29 mouse cellular contexts compared by ENCODE assay signal in genomic region chr1:38516225-38516624, GRCm38 (mm10).
A peak's percentile ranks its signal among the peaks of the same experiment; 100 is the strongest.
DNase-seq lines count a peak whose midpoint lies in the region; ATAC-seq and TF ChIP-seq lines count a peak whose summit lies in the region.
"Had no signal": no experiment of that assay in that cellular context is flagged by ENCODE, and none has a peak within 500 bp of the region (broad histone marks: within the 10 kb centered on the region; RNA-seq: fewer than 3 reads in every experiment).

No protein-coding gene starts in this region.

- H3K27me3 ChIP-seq in kidney, adult 2 months (replicated peaks; ENCODE audit: control insufficient read depth, insufficient read depth, low read length): no peaks in the 10 kb centered on the region
- H3K27me3 ChIP-seq in kidney, postnatal 0 days (ENCODE audit: insufficient read depth, low read length): no peaks in the 10 kb centered on the region
- H3K27me3 ChIP-seq: CH12.LX; embryonic facial prominence, embryonic 13.5 days; embryonic facial prominence, embryonic 15.5 days; forebrain, embryonic 12.5 days had no signal

- TF ChIP-seq POLR2A in kidney, adult 2 months (IDR thresholded peaks at IDR 0.05; ENCODE audit: low read depth, low read length): no peak

- no peak for TF ChIP-seq CTCF in kidney, adult 2 months (conservative IDR thresholded peaks at IDR 0.05; ENCODE audit: insufficient read depth, insufficient read length, low read depth, low read length)
- no peak for TF ChIP-seq CTCF in kidney, postnatal 0 days (IDR thresholded peaks at IDR 0.05; ENCODE audit: low read depth)

- H3K9ac ChIP-seq in kidney, postnatal 0 days (ENCODE audit: low read depth, low read length): no peak overlapping the region
- H3K9ac ChIP-seq: embryonic facial prominence, embryonic 13.5 days; embryonic facial prominence, embryonic 15.5 days; forebrain, embryonic 12.5 days had no signal

- 26% methylated on average over 1 of the region's 1 CpGs for WGBS in kidney, adult 2 months
- WGBS in kidney, postnatal 0 days: 17% methylated on average over 1 of the region's 1 CpGs

- H3K36me3 ChIP-seq in kidney, adult 2 months (ENCODE audit: control insufficient read depth, insufficient read depth, low read length): no peaks in the 10 kb centered on the region
- no peaks in the 10 kb centered on the region for H3K36me3 ChIP-seq in kidney, postnatal 0 days (ENCODE audit: insufficient read depth, low read length)
- H3K36me3 ChIP-seq: G1E had no signal

- no peak for ATAC-seq in kidney, postnatal 0 days (replicated peaks; ENCODE audit: low FRiP score, low read depth)
- ATAC-seq: activated CD4-positive, CD25-positive, alpha-beta regulatory T cell, adult 4 months; CD4-positive, CD25-positive, alpha-beta regulatory T cell, adult 4 months; forebrain, embryonic 14.5 days; forebrain, embryonic 16.5 days; Patski had no signal

- H3K27ac ChIP-seq in kidney, adult 2 months (ENCODE audit: insufficient read depth, low read depth, low read length): no peak overlapping the region
- no peak overlapping the region for H3K27ac ChIP-seq in kidney, postnatal 0 days
- H3K27ac ChIP-seq: embryonic facial prominence, embryonic 13.5 days; embryonic facial prominence, embryonic 15.5 days; forebrain, embryonic 10.5 days; forebrain, embryonic 12.5 days had no signal

- H3K4me1 ChIP-seq in kidney, adult 2 months (ENCODE audit: control insufficient read depth, insufficient read depth, low read length): no peaks in the 10 kb centered on the region
- H3K4me1 ChIP-seq in kidney, postnatal 0 days (replicated peaks; ENCODE audit: insufficient read depth, low read length): peaks cover 6% of the 10 kb centered on the region; the same call in 1 of the 2 replicates

- H3K9me3 ChIP-seq in kidney, postnatal 0 days (replicated peaks; ENCODE audit: low read length): no peaks in the 10 kb centered on the region
- H3K9me3 ChIP-seq: embryonic facial prominence, embryonic 13.5 days; embryonic facial prominence, embryonic 15.5 days; forebrain, embryonic 10.5 days; forebrain, embryonic 12.5 days; G1E had no signal

- peak; percentile 4 for DNase-seq in kidney, adult 2 months
- DNase-seq in kidney, adult 11 months: no peak
- peak; percentile 84 for DNase-seq in kidney, postnatal 0 days (ENCODE audit: low spot score)
- no peak for DNase-seq in kidney, postnatal 25 days
- DNase-seq in 3T3-L1 (ENCODE audit: low read depth, low spot score) (peak; percentile 19), adipocyte (ENCODE audit: low spot score) (peak; percentile 13)
- no peak for DNase-seq in adrenal gland, postnatal 14 days
- DNase-seq in embryo, embryonic 9.5 days (ENCODE audit: extremely low spot score): no peak
- DNase-seq: adrenal gland, adult 2 months; adrenal gland, postnatal 10 days; adrenal gland, postnatal 36 days; B cell, adult 2 months; cerebellum, adult 11-12 months; cerebellum, adult 2 months; cerebellum, adult 9-10 months; cerebellum, postnatal 10 days; cerebellum, postnatal 25 days had no signal

- H3K4me2 ChIP-seq in kidney, postnatal 0 days (ENCODE audit: low read length): no peak overlapping the region
- H3K4me2 ChIP-seq: embryonic facial prominence, embryonic 13.5 days; embryonic facial prominence, embryonic 15.5 days; forebrain, embryonic 12.5 days had no signal

- no peak overlapping the region for H3K4me3 ChIP-seq in kidney, adult 2 months (ENCODE audit: insufficient read depth, low read depth, low read length)
- H3K4me3 ChIP-seq in kidney, postnatal 0 days (replicated peaks; ENCODE audit: low read depth, low read length): no peak overlapping the region
- H3K4me3 ChIP-seq: embryonic facial prominence, embryonic 13.5 days; embryonic facial prominence, embryonic 15.5 days; erythroblast, embryonic 14.5 days; forebrain, embryonic 10.5 days; forebrain, embryonic 12.5 days had no signal

Comparison
In these comparisons a context has a peak if more than half of its experiments do, and no peak if none do; other contexts are left out.
1. DNase-seq: peak in kidney, adult 2 months (single experiment), kidney, postnatal 0 days (single experiment), 3T3-L1 (single experiment) and adipocyte (single experiment); none in kidney, adult 11 months (single experiment), kidney, postnatal 25 days (0 of 2), adrenal gland, postnatal 14 days (single experiment) and embryo, embryonic 9.5 days (single experiment).